Comparison of ENCODE assay signal across 26 mouse cellular contexts in genomic region chr1:162210529-162210928, GRCm38 (mm10).
DNase-seq lines count a peak whose midpoint lies in the region; ATAC-seq and TF ChIP-seq lines count a peak whose summit lies in the region.
"Had no signal": no experiment of that assay in that cellular context is flagged by ENCODE, and none has a peak within 500 bp of the region (broad histone marks: within the 10 kb centered on the region; RNA-seq: fewer than 3 reads in every experiment).

No protein-coding gene starts in this region.

- no peak for TF ChIP-seq EP300 in stomach, postnatal 0 days (optimal IDR thresholded peaks at IDR 0.05)

- no peak overlapping the region for H3K9ac ChIP-seq in heart, embryonic 12.5 days
- H3K9ac ChIP-seq in stomach, embryonic 14.5 days (replicated peaks; ENCODE audit: low read depth, low read length), result no peak overlapping the region
- no peak overlapping the region for H3K9ac ChIP-seq in stomach, postnatal 0 days (ENCODE audit: low read length)
- no peak overlapping the region for H3K9ac ChIP-seq in limb, embryonic 14.5 days (ENCODE audit: low read depth, low read length, severe bottlenecking)
- H3K9ac ChIP-seq: forebrain, embryonic 13.5 days; hindbrain, embryonic 12.5 days; neural tube, embryonic 13.5 days; stomach, embryonic 15.5 days had no signal

- ATAC-seq in heart, embryonic 12.5 days (ENCODE audit: insufficient number of reproducible peaks, low FRiP score), result no peak
- ATAC-seq in stomach, embryonic 14.5 days (ENCODE audit: insufficient number of reproducible peaks, insufficient read depth, low FRiP score, low read depth), result no peak
- no peak for ATAC-seq in stomach, postnatal 0 days (ENCODE audit: low FRiP score, low TSS enrichment)
- ATAC-seq in limb, embryonic 14.5 days (ENCODE audit: low FRiP score, low read depth), result no peak
- no peak for ATAC-seq in megakaryocyte progenitor cell, adult 5-6 weeks (replicated peaks; ENCODE audit: poor library complexity)
- ATAC-seq: CD4-positive, CD25-positive, alpha-beta regulatory T cell, adult 4 months; forebrain, embryonic 13.5 days; inflammation-experienced regulatory T-cells, adult 6 months; Patski had no signal

- WGBS in heart, embryonic 10.5 days, result 52% methylated on average over 2 of the region's 2 CpGs
- WGBS in heart, embryonic 12.5 days, result 51% methylated on average over 2 of the region's 2 CpGs
- 64% methylated on average over 2 of the region's 2 CpGs for WGBS in stomach, embryonic 14.5 days
- WGBS in stomach, postnatal 0 days, result 85% methylated on average over 2 of the region's 2 CpGs
- 52% methylated on average over 2 of the region's 2 CpGs for WGBS in limb, embryonic 14.5 days

- intact Hi-C loops in left cerebral cortex, postnatal 4 days (cut with DNase I), result no loop called here

- H3K9me3 ChIP-seq in heart, embryonic 10.5 days, result no peaks in the 10 kb centered on the region
- no peaks in the 10 kb centered on the region for H3K9me3 ChIP-seq in heart, embryonic 12.5 days (replicated peaks)
- H3K9me3 ChIP-seq in stomach, embryonic 14.5 days (ENCODE audit: control insufficient read depth, low read depth, low read length), result no peaks in the 10 kb centered on the region
- H3K9me3 ChIP-seq in stomach, postnatal 0 days (ENCODE audit: control insufficient read depth, low read length), result no peaks in the 10 kb centered on the region
- no peaks in the 10 kb centered on the region for H3K9me3 ChIP-seq in limb, embryonic 14.5 days (ENCODE audit: control insufficient read depth, low read length)
- H3K9me3 ChIP-seq: forebrain, embryonic 13.5 days; hindbrain, embryonic 12.5 days; megakaryocyte, embryonic 14.5 days; neural tube, embryonic 13.5 days; stomach, embryonic 15.5 days had no signal

- H3K4me2 ChIP-seq in heart, embryonic 12.5 days, result no peak overlapping the region
- H3K4me2 ChIP-seq in stomach, embryonic 14.5 days (replicated peaks; ENCODE audit: low read depth, low read length), result no peak overlapping the region
- no peak overlapping the region for H3K4me2 ChIP-seq in stomach, postnatal 0 days (replicated peaks; ENCODE audit: low read depth)
- H3K4me2 ChIP-seq in limb, embryonic 14.5 days (replicated peaks; ENCODE audit: low read depth, low read length, severe bottlenecking), result no peak overlapping the region
- H3K4me2 ChIP-seq: hindbrain, embryonic 12.5 days; stomach, embryonic 15.5 days had no signal

- H3K27ac ChIP-seq in heart, embryonic 10.5 days, result peak overlapping the region; percentile 62; the same call in 1 of the 2 replicates
- no peak overlapping the region; the same call in 1 of the 2 replicates for H3K27ac ChIP-seq in heart, embryonic 12.5 days (ENCODE audit: poor library complexity, severe bottlenecking)
- H3K27ac ChIP-seq in stomach, embryonic 14.5 days (ENCODE audit: low read length), result peak overlapping the region; percentile 63
- no peak overlapping the region for H3K27ac ChIP-seq in stomach, postnatal 0 days (replicated peaks)
- H3K27ac ChIP-seq in limb, embryonic 14.5 days (replicated peaks; ENCODE audit: low read depth, low read length), result peak overlapping the region; percentile 91
- H3K27ac ChIP-seq: forebrain, embryonic 13.5 days; hindbrain, embryonic 12.5 days; layer of hippocampus, adult 2 months had no signal

- H3K27me3 ChIP-seq in heart, embryonic 10.5 days (ENCODE audit: insufficient read depth, poor library complexity, severe bottlenecking), result no peaks in the 10 kb centered on the region
- H3K27me3 ChIP-seq in heart, embryonic 12.5 days (replicated peaks), result no peaks in the 10 kb centered on the region
- H3K27me3 ChIP-seq in stomach, embryonic 14.5 days (ENCODE audit: control insufficient read depth, insufficient read depth, low read length), result no peaks in the 10 kb centered on the region
- no peaks in the 10 kb centered on the region for H3K27me3 ChIP-seq in stomach, postnatal 0 days (ENCODE audit: control insufficient read depth, insufficient read depth, low read length)
- no peaks in the 10 kb centered on the region for H3K27me3 ChIP-seq in limb, embryonic 14.5 days (ENCODE audit: control insufficient read depth, insufficient read depth, low read length)
- H3K27me3 ChIP-seq: forebrain, embryonic 13.5 days; megakaryocyte, embryonic 14.5 days; neural tube, embryonic 13.5 days; Patski; stomach, embryonic 15.5 days had no signal

- no peak overlapping the region for H3K4me3 ChIP-seq in heart, embryonic 10.5 days
- H3K4me3 ChIP-seq in heart, embryonic 12.5 days, result no peak overlapping the region
- no peak overlapping the region for H3K4me3 ChIP-seq in stomach, embryonic 14.5 days (ENCODE audit: low read depth, low read length)
- no peak overlapping the region for H3K4me3 ChIP-seq in stomach, postnatal 0 days (ENCODE audit: low read depth, low read length)
- H3K4me3 ChIP-seq in limb, embryonic 14.5 days (replicated peaks; ENCODE audit: low read length), result no peak overlapping the region
- H3K4me3 ChIP-seq: forebrain, embryonic 13.5 days; hindbrain, embryonic 12.5 days; layer of hippocampus, adult 2 months; megakaryocyte, embryonic 14.5 days; neural tube, embryonic 13.5 days; stomach, embryonic 15.5 days had no signal

- TF ChIP-seq CTCF in stomach, postnatal 0 days (IDR thresholded peaks at IDR 0.05; ENCODE audit: low read depth), result no peak

- DNase-seq in heart, embryonic 10.5 days (ENCODE audit: low spot score), result no peak
- no peak for DNase-seq in stomach, postnatal 0 days (ENCODE audit: low spot score)
- no peak for DNase-seq in limb, embryonic 14.5 days (ENCODE audit: low spot score)
- no peak for DNase-seq in left cerebral cortex, postnatal 4 days
- no peak for DNase-seq in urinary bladder, adult 18-20 months (ENCODE audit: low spot score in 2 of 2)
- DNase-seq: adrenal gland, adult 8-10 months; cerebellum, adult 8-10 months; gastrocnemius, postnatal 10 days; heart, adult 18-20 months; kidney, adult 2 months; kidney, postnatal 10 days; liver; lung, postnatal 10 days; right cerebral cortex, postnatal 25 days had no signal

- peaks cover 42% of the 10 kb centered on the region for H3K4me1 ChIP-seq in heart, embryonic 10.5 days
- H3K4me1 ChIP-seq in heart, embryonic 12.5 days (replicated peaks), result peaks cover 35% of the 10 kb centered on the region
- H3K4me1 ChIP-seq in stomach, embryonic 14.5 days (ENCODE audit: control insufficient read depth, insufficient read depth, low read length), result peaks cover 38% of the 10 kb centered on the region
- H3K4me1 ChIP-seq in stomach, postnatal 0 days (replicated peaks; ENCODE audit: control insufficient read depth, insufficient read depth), result no peaks in the 10 kb centered on the region; the same call in 1 of the 2 replicates
- H3K4me1 ChIP-seq in limb, embryonic 14.5 days (ENCODE audit: control insufficient read depth, insufficient read depth, low read length), result peaks cover 67% of the 10 kb centered on the region

- no peaks in the 10 kb centered on the region for H3K36me3 ChIP-seq in heart, embryonic 10.5 days
- H3K36me3 ChIP-seq in heart, embryonic 12.5 days, result no peaks in the 10 kb centered on the region
- H3K36me3 ChIP-seq in stomach, embryonic 14.5 days (ENCODE audit: control insufficient read depth, insufficient read depth, low read length), result no peaks in the 10 kb centered on the region
- H3K36me3 ChIP-seq in stomach, postnatal 0 days (ENCODE audit: control insufficient read depth, insufficient read depth, low read length), result no peaks in the 10 kb centered on the region
- no peaks in the 10 kb centered on the region for H3K36me3 ChIP-seq in limb, embryonic 14.5 days (ENCODE audit: control insufficient read depth, insufficient read depth, low read length)
- H3K36me3 ChIP-seq: hindbrain, embryonic 12.5 days; neural tube, embryonic 13.5 days; stomach, embryonic 15.5 days had no signal

- no peak for TF ChIP-seq POLR2A in limb, embryonic 14.5 days (IDR thresholded peaks at IDR 0.05; ENCODE audit: borderline replicate concordance, extremely low read depth, insufficient read depth, insufficient read length)

Comparison
In these comparisons a context has a peak if more than half of its experiments do, and no peak if none do; other contexts are left out.
1. H3K27ac ChIP-seq: peak in heart, embryonic 10.5 days (single experiment), stomach, embryonic 14.5 days (single experiment) and limb, embryonic 14.5 days (single experiment); none in heart, embryonic 12.5 days (single experiment) and stomach, postnatal 0 days (single experiment).